Mouse (Mus musculus) embryonic facial prominence, embryonic 15.5 days (tissue): ENCODE data around the gene Htra1. TPM values are rescaled to one million over a fixed set of nuclear protein-coding genes. Genes with fewer than 3 reads are reported as not detected.
A peak's percentile ranks its signal among the peaks of the same experiment; 100 is the strongest.

Experiments used
- ATAC-seq: fragments of 200-750 bp; cut with Nextera tagmentation; 2 replicates; pipeline ENCODE4 v1.8.0; 2017; ENCODE audit warnings: low read depth, moderate TSS enrichment; ENCODE audit not compliant: insufficient number of reproducible peaks, low FRiP score, low TSS enrichment
- H3K27ac ChIP-seq: fragments of 300-500 bp; sonication (generic); replicated peaks from 2 replicates; pipeline ENCODE4 v1.5.1; 2015; ENCODE audit warnings: mild to moderate bottlenecking, inconsistent platforms
- H3K27me3 ChIP-seq: fragments of 300-500 bp; sonication (generic); 2 replicates; pipeline ENCODE4 v1.6.1; 2015; ENCODE audit warnings: inconsistent platforms
- H3K36me3 ChIP-seq: fragments of 300-500 bp; sonication (generic); 2 replicates; pipeline ENCODE4 v1.6.1; 2015; ENCODE audit warnings: mild to moderate bottlenecking, inconsistent platforms
- H3K4me1 ChIP-seq: fragments of 300-500 bp; sonication (generic); 2 replicates; pipeline ENCODE4 v1.6.1; 2015; ENCODE audit warnings: inconsistent platforms
- H3K4me2 ChIP-seq: fragments of 300-500 bp; sonication (generic); replicated peaks from 2 replicates; pipeline ENCODE4 v1.6.1; 2015; ENCODE audit warnings: mild to moderate bottlenecking, inconsistent platforms
- H3K4me3 ChIP-seq: fragments of 300-500 bp; sonication (generic); replicated peaks from 2 replicates; pipeline ENCODE4 v1.5.1; 2015; ENCODE audit warnings: mild to moderate bottlenecking, inconsistent platforms
- H3K9ac ChIP-seq: fragments of 300-500 bp; sonication (generic); 2 replicates; pipeline ENCODE4 v1.6.1; 2015; ENCODE audit warnings: inconsistent platforms
- H3K9me3 ChIP-seq: fragments of 300-500 bp; sonication (generic); replicated peaks from 2 replicates; pipeline ENCODE4 v1.6.1; 2016; ENCODE audit warnings: inconsistent platforms
- WGBS: fragments of 180-500 bp; shearing (Covaris S2); methylation state at CpG from one replicate; pipeline ENCODE4 v1.1.7; 2015; 5-methylcytosine and 5-hydroxymethylcytosine counted together
- polyA plus RNA-seq: library from polyadenylated mRNA; unstranded; fragments of >200 nt; fragmentation: Nextera tagmentation; extraction: Ambion mirVana; gene quantifications from 2 replicates; pipeline ENCODE4 v1.2.1, GENCODE M21; 2015

The Htra1 gene
- polyA plus RNA-seq, 1 experiment from 2014 or later: 116 TPM

DNA sequence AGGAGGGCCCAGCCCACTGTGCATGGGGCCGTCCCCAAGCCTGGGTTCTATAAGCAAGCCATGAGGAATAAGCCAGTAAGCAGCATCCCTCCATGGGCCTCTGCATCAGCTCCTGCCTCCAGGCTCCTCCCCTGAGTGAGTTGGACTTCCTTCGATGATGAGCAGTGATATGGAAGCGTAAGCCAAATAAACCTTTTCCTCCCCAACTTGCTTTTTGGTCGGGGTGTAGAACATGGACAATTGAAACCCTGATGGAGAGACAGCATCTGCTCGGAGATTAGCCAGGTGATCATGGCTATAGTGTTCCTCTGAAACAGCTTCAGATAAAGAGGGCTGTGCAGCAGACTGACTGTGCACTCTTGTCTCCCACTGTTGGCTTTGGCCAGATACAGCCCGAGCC is 32.0 kb downstream of the Htra1 start:
- WGBS: 80% methylated on average over 6 of the region's 6 CpGs
- H3K27ac ChIP-seq: no peak overlapping the region
- H3K9me3 ChIP-seq: no peaks in the 10 kb centered on the region

DNA sequence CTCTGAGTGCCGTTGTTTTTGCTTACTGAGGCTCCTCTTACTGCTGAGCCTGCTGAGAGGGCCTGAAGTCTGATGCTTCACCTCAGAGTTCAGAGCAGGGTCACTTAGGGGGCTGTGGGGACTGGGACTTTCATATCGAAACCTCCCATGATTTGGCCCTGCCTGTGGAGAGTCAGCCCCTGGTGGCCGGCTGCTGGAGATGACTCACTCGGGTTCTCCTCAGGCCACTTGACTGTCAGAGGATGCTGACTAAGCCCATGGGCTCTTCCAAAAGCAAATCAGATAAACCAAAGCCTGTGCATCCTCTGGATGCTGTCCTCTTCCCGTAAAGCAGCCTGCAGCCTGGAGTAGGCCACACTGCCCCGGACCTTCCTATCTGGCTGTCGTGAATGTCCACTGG is 32.6 kb downstream of the Htra1 start:
- Histone ChIP-seq H3K27me3 (no peaks in the 10 kb centered on the region), H3K4me1 (peaks cover 61% of the 10 kb centered on the region), H3K4me3 (no peak overlapping the region), H3K4me2 (no peak overlapping the region), H3K27ac (peak overlapping the region; percentile 73), H3K9me3 (no peaks in the 10 kb centered on the region), H3K36me3 (no peaks in the 10 kb centered on the region), H3K9ac (no peak overlapping the region)
- WGBS: 64% methylated on average over 7 of the region's 7 CpGs
- no peak for ATAC-seq

More for the DNA sequence above, 32.0 kb downstream of the Htra1 start:
- peaks cover 61% of the 10 kb centered on the region for H3K4me1 ChIP-seq
- H3K4me3 ChIP-seq: no peak overlapping the region
- no peaks in the 10 kb centered on the region for H3K27me3 ChIP-seq
- ATAC-seq: no peak
- no peaks in the 10 kb centered on the region for H3K36me3 ChIP-seq
- H3K9ac ChIP-seq: no peak overlapping the region
- no peak overlapping the region for H3K4me2 ChIP-seq

DNA sequence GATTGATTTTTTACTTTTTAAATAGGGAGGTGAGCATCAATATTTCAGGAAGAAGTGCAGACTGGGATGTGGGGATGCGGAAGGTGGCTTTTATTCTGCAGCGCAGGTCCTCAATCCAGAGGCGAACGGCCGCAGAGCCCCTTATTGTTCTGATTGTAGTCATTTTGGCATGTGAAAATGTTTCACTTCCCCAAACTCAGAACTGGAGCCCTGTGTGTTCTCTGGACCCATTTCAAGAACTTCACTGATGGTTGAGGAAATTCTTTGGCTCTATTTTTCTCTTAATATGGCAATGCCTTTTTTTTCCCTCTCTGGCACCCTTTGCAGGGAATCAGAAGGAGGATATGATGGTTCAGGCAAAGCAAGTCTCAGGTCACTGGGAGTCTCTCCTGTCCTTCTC is 33.2 kb downstream of the Htra1 start:
- Histone ChIP-seq H3K4me1 (peaks cover 61% of the 10 kb centered on the region), H3K27me3 (no peaks in the 10 kb centered on the region), H3K9ac (no peak overlapping the region), H3K36me3 (peaks cover 1% of the 10 kb centered on the region), H3K9me3 (no peaks in the 10 kb centered on the region), H3K27ac (peak overlapping the region; percentile 73), H3K4me3 (no peak overlapping the region), H3K4me2 (no peak overlapping the region)
- WGBS: 66% methylated on average over 5 of the region's 5 CpGs
- no peak for ATAC-seq

DNA sequence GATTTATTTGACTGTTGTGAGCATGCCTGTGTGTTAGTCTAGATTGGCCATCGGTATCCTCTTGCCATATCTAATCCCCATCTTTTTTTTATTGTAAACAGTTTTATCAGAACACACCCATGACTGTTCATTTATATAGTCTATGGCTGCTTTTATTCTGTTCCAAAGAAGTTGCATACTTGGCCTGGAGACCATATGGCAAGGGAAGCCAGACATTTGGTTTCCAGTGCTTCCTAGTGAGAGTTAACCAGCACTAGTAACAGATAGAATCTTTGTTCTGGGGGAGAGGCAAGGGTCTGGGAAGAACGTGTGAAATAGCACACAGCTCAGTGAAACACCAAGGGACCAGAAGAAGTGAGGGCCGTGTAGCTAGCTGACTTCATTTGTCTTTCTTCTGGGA is 33.6 kb downstream of the Htra1 start:
- H3K9me3 ChIP-seq: no peaks in the 10 kb centered on the region
- WGBS: 29% methylated on average over 3 of the region's 3 CpGs
- peaks cover 58% of the 10 kb centered on the region for H3K4me1 ChIP-seq
- no peak overlapping the region for H3K4me3 ChIP-seq
- peak overlapping the region; percentile 73 for H3K27ac ChIP-seq
- no peak overlapping the region for H3K4me2 ChIP-seq
- H3K9ac ChIP-seq: no peak overlapping the region
- no peak for ATAC-seq
- no peaks in the 10 kb centered on the region for H3K27me3 ChIP-seq
- H3K36me3 ChIP-seq: peaks cover 6% of the 10 kb centered on the region

DNA sequence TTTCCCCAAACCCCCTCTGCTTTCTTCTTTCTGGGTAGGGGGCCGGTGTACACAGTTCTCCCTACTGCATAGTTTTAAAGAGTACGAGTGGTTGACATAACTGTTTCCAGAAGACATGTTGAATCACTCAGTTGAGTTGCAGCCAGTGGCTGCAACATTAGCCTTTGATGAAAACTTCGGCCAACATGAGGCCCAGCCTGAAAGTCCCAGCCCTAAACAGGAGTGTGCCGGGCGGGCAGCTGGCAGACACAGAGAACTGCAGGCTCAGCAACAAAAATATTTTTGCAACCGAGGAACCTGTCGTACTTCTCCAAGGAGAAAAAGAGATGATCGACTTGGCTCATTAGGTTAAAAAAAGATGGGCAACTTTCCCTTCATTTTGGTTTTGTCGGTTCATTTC is 36.9 kb downstream of the Htra1 start:
- H3K4me3 ChIP-seq: no peak overlapping the region
- no peak overlapping the region for H3K4me2 ChIP-seq
- no peak overlapping the region for H3K9ac ChIP-seq
- peaks cover 43% of the 10 kb centered on the region for H3K4me1 ChIP-seq
- no peaks in the 10 kb centered on the region for H3K27me3 ChIP-seq
- no peak overlapping the region for H3K27ac ChIP-seq
- ATAC-seq: peak; percentile 49; the same call in 1 of the 2 replicates
- H3K36me3 ChIP-seq: peaks cover 11% of the 10 kb centered on the region
- no peaks in the 10 kb centered on the region for H3K9me3 ChIP-seq
- WGBS: 57% methylated on average over 9 of the region's 9 CpGs

DNA sequence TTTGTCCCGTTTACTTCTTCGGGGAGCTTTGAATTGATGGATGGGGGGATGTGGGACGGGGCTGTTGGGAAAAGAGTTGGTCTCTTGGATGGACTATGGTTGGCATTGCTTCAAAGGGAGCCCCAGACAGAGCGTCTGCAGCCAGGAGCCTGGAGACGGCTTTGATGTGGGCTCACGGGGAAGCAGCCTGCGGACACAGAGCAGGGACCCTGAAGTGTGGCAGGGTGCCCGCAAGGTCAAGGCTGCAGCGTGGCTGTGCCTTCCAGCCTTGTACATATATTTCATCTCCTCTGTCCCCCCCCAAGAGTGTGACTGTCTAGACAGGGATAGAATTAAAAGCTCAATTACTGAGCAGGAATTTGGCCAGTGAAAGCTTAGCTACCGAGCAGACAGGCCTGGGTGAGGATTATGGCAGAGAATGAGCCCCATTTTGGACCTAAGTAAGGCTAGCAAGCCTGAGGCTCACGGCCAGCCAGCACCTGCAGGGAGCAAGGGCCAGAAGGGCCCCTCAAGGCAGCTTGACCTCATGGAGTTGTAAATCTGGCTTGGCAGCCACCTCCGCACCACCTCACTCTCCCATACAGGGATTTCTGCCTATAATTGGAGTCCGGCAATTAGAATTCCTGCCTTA is 40.5 kb downstream of the Htra1 start:
- 42% methylated on average over 13 of the region's 13 CpGs for WGBS
- Histone ChIP-seq H3K4me1 (peaks cover 22% of the 10 kb centered on the region), H3K27me3 (no peaks in the 10 kb centered on the region), H3K9me3 (no peaks in the 10 kb centered on the region), H3K9ac (no peak overlapping the region), H3K4me3 (no peak overlapping the region), H3K4me2 (no peak overlapping the region), H3K36me3 (peaks cover 11% of the 10 kb centered on the region), H3K27ac (no peak overlapping the region)
- ATAC-seq: no peak

DNA sequence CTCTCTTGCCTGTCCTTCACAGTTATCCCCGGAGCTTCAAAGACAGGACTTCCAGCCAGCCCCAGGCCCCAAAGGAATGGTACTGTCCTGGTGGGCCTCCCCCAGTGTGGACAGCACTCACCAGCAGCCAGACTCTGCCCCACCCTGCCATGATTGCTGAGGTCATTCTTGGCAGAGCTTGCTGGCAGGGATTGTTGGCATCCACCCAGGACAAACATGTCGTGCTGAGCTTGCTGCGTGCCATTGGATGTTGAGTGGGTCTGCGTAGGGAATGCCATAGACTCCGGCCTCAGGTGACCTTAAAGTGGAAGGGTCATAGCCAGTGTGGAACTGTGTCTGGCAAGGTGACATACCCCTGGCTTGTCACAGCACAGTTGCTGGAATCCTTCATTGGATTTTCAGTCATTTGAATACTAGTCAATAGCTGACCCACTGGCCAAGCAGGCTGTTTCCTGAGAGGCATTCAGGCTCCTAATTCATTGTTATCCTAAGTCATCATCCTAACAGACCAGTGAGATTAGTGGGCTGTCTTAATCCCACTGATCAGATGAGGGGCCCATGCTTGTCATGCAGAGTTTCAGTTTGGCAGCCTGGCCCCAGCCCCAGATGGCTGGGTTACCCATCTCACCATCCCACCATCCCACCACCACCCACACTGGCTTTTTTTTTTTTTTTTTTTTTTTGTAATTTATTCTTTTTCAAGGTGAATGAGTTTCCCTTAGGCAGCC is 42.0 kb downstream of the Htra1 start:
- Histone ChIP-seq H3K27me3 (no peaks in the 10 kb centered on the region), H3K27ac (no peak overlapping the region), H3K9me3 (no peaks in the 10 kb centered on the region), H3K4me2 (no peak overlapping the region), H3K4me3 (no peak overlapping the region), H3K36me3 (peaks cover 11% of the 10 kb centered on the region), H3K4me1 (peaks cover 29% of the 10 kb centered on the region), H3K9ac (no peak overlapping the region)
- 40% methylated on average over 5 of the region's 5 CpGs for WGBS
- ATAC-seq: peak; percentile 49; the same call in 1 of the 2 replicates

DNA sequence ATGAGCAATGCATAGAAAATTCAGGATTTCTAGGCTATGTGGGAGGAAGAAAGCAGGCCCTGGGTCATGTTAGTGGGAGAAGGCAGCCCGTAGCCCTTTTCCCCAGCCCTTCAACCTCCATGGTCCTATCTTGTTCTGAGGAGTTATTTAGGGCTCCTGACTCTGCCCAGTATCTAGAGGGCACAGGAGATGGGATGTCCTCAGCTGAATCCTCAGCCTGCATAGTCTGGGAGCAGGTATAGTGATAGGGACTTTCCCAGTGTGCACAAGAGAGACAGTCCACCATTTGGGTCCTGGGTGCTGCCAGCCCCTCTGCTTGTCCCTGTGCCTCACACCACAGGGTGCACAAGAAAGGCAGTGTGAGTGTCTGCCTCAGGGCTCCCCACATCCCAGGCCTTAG is 42.6 kb downstream of the Htra1 start:
- Histone ChIP-seq H3K9me3 (no peaks in the 10 kb centered on the region), H3K9ac (no peak overlapping the region), H3K4me3 (no peak overlapping the region), H3K4me2 (no peak overlapping the region), H3K27me3 (no peaks in the 10 kb centered on the region), H3K27ac (no peak overlapping the region), H3K36me3 (peaks cover 11% of the 10 kb centered on the region), H3K4me1 (peaks cover 30% of the 10 kb centered on the region)
- no peak for ATAC-seq
- 86% methylated on average over 1 of the region's 1 CpGs for WGBS

DNA sequence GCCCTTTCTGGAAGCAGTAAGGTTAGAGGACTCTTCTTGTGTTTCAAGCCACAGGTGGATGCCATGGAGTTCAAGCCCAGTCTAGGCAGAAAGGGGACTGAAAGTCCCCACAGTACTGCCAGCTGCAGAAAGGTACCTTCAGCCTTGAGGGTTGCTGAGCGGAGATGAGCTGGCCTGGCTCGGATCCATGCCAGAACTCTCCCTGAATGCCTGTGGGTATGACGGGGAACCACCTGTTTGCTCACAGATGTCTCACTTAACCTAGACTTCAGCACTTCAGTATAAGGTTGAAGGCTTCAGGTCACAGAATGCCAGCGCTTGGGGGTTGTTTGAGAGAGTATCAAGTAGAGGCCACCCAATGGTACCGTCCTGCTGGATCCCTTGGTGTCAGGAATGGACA is 44.2 kb downstream of the Htra1 start:
- Histone ChIP-seq H3K9ac (no peak overlapping the region), H3K27ac (peak overlapping the region; percentile 52; the same call in 1 of the 2 replicates), H3K9me3 (no peaks in the 10 kb centered on the region), H3K4me1 (peaks cover 39% of the 10 kb centered on the region), H3K36me3 (no peaks in the 10 kb centered on the region; the same call in 1 of the 2 replicates), H3K4me2 (no peak overlapping the region), H3K4me3 (no peak overlapping the region), H3K27me3 (no peaks in the 10 kb centered on the region)
- no peak for ATAC-seq
- 76% methylated on average over 5 of the region's 5 CpGs for WGBS

DNA sequence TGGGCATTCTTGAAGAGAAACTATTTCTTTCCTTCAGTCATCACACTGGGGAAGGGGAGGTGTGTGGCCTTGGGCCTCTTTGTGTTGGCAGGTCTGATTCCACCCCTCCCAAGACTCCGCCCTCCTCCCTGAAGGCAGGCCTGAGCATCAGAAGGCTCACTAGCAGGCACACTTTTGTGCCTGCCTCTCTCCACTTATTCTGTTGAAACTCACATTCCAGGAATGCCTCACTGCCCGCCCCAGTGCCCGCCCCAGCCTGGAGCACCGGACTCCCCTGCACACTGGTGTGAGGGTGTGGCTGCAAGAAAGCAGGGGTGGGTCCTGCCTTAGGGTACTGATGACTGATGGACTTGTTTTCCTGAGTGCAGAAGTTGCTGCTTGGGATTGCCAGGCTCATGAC is 46.5 kb downstream of the Htra1 start:
- Histone ChIP-seq H3K4me2 (no peak overlapping the region), H3K36me3 (no peaks in the 10 kb centered on the region; the same call in 1 of the 2 replicates), H3K9me3 (no peaks in the 10 kb centered on the region), H3K4me1 (peaks cover 26% of the 10 kb centered on the region), H3K27me3 (no peaks in the 10 kb centered on the region), H3K27ac (peak overlapping the region; percentile 31), H3K4me3 (no peak overlapping the region), H3K9ac (no peak overlapping the region)
- peak; percentile 73 for ATAC-seq
- 21% methylated on average over 4 of the region's 4 CpGs for WGBS

DNA sequence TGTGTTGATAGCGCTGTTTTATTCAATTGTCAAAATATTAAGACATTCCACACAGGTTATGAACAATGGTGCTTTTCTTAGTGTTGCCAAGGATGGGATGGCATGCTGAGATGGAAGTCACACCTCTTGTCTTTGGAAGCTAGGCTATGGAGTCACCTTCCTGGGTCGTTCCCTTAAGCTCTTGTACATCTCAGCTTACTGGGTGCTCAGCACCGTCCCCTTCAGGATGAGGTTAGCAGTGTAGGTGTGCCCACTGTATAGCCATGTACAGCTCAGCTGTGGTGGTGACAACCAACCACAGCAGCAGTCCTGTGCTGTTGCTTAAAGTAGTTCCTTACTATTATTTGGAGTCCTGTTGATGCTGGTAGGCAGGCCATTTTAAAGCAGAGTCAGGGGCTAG is 47.0 kb downstream of the Htra1 start:
- Histone ChIP-seq H3K9me3 (no peaks in the 10 kb centered on the region), H3K4me2 (no peak overlapping the region), H3K27ac (peak overlapping the region; percentile 48; the same call in 1 of the 2 replicates), H3K4me1 (peaks cover 24% of the 10 kb centered on the region), H3K36me3 (no peaks in the 10 kb centered on the region; the same call in 1 of the 2 replicates), H3K9ac (no peak overlapping the region), H3K27me3 (no peaks in the 10 kb centered on the region), H3K4me3 (no peak overlapping the region)
- 54% methylated on average over 3 of the region's 3 CpGs for WGBS
- ATAC-seq: no peak
